Mouse (Mus musculus): ENCODE results near the gene Pkd1l3.

DNA sequence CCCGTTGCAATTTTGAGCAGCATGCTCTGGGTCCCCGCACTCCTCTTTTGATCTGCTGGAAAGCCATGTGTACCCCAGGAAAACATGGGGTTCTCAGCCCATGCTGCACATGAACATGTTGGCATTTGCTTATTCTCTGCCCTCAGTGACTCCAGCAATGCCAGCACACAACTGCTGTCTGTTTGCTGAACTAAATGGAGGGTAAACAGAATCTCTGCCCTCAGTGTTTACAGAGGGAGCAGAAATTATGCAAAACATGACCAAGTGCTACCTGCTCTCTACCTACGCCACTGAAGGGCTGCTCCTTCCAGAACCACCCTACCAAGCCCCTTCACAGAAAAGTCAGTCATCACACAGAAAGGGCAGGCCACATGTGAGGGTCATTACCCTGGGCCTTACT, 29.5 kb upstream of the Pkd1l3 start:
- TF ChIP-seq CTCF (IDR thresholded peaks at IDR 0.05; ENCODE audit: low read depth) (no peak), EP300 (IDR thresholded peaks at IDR 0.05; ENCODE audit: low read depth) (no peak)
